Mouse (Mus musculus) kidney, postnatal 36 days (tissue): ENCODE data around the gene Ndufa1.
"Not testable (repeated sequence)": the region's sequence is repeated elsewhere in the genome, so short reads cannot be mapped to it uniquely, and the experiment has no call there.

Experiments used
- DNase-seq, 2 experiments: peaks; one replicate each; pipeline ENCODE4 v3.0.0; 2021 to 2022; ENCODE audit warnings: mixed read lengths in 2 of 2

The Ndufa1 gene

GRCm38 (mm10) chrX:37191105-37191743 lies at the start of gene Ndufa1, which contains the start of gene Rnf113a1:
Gene Ndufa1, minus strand, starts transcription at chrX:37191163.
Gene Rnf113a1, plus strand, starts transcription at chrX:37191245.
- peak; percentile 84 to 91 for DNase-seq

DNA sequence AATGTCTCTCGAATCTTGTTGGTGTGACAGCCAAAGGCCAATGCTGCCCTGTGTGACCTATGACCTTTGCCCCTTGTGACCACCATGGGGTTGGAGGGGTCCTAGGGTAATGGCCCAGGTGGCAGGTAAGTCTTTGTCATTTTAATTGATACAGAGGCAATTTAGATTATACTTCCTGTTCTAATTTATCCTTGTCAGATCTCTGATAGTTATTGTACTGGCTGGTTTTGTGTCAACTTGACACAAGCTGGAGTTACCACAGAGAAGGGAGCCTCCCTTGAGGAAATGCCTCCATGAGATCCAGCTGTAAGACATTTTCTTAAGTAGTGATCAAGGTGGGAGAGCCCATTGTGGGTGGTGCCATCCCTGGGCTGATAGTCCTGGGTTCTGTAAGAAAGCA lies 31.2 kb upstream of the Ndufa1 start, which contains the start of gene Rhox1:
Gene Rhox1 (minus strand): TSS at position 101 of the 400 bp plus-strand sequence.
- DNase-seq: not testable (repeated sequence)

- DNase-seq: no peak
Observed at GRCm38 (mm10) chrX:37210941-37211340, 20.0 kb upstream of the Ndufa1 start, which contains the start of gene Gm9. Gene Gm9, minus strand, starts transcription at chrX:37211041.

GRCm38 (mm10) chrX:37198676-37199075 lies 7.7 kb upstream of the Ndufa1 start:
- DNase-seq: no peak

- peak in 1 of 2 experiments; percentile 1 for DNase-seq
Observed at GRCm38 (mm10) chrX:37191744-37192379, 899 bp upstream of the Ndufa1 start.

DNA sequence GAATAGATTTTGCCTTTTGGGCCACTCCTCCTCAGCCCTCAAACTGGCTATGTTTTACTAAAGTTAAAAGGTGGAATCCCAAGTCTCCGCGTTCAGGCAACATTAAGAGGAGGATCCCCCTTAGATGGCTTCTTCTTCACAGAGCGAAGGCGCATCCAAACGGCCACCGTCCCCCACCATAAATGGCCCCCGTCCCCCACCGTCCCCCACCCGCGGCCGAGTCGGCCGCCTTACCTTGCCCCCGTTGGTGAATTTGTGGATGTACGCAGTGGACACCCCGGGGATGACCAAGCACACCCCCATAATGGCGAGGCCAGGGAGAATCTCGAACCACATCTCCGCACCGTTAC lies 233 bp downstream of the Ndufa1 start:
- no peak for DNase-seq

- DNase-seq: not testable (repeated sequence)
Observed at GRCm38 (mm10) chrX:37184401-37184800, 6.6 kb downstream of the Ndufa1 start.

GRCm38 (mm10) chrX:37168742-37169141 lies 22.2 kb downstream of the Ndufa1 start, which contains the start of gene Akap14:
Gene Akap14, minus strand, starts transcription at chrX:37168842.
- no peak for DNase-seq

DNA sequence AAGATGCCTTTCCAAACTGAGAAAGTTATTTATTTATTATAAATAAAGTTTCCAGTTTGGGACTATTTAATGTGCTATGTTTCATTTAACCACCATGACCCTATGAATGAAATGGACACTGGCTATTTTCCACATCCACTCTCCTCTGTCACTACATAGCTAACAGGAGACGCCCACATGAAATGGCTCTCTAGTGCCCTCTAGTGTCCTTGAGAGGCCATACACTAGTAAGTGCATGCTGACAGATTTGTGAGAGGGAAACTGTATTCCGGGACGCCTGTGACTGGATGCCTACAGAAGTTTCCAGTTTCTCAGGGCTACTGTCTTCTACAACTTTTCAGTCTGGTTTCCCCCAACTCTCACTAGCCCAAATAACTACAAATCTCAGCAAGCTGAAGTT lies 23.9 kb downstream of the Ndufa1 start:
- peak; percentile 48 to 53 for DNase-seq

DNA sequence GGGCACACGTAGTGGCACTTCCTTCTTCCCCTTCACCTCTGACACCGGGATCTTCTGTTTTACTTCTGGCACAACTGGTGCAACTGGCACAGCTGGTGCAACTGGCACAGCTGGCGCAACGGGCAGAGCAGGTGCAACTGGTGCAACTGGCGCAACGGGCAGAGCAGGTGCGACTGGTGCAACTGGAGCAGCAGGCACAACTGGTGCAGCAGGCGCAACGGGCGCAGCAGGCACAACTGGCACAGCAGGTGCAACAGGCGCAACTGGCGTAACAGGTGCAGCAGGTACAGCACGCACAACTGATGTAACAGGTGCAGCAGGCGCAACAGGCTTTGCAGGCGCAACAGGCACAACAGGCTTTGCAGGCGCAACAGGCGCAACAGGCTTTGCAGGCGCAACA lies 27.8 kb downstream of the Ndufa1 start:
- no peak for DNase-seq

GRCm38 (mm10) chrX:37161169-37161568 lies 29.8 kb downstream of the Ndufa1 start:
- no peak for DNase-seq

DNA sequence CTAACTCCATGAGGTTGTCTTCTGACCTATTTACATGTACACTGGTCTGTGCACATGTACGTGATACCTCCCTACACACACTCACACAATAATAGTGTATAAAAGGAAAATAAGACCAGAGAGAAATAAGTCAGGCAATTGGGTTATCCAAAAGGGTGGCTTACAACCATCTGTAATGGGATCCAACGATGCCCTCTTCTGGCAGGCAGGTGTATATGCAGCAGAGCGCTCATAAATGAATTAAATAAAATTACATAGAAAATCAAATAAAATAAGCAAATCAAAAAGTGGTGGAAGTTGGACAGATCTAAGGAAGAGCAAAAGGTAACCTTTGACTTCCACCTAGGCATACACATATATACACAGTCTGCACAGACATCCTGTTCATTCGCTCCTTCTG lies 33.1 kb downstream of the Ndufa1 start:
- peak in 1 of 2 experiments; percentile 14 for DNase-seq

GRCm38 (mm10) chrX:37144954-37145353 lies 46.0 kb downstream of the Ndufa1 start:
- DNase-seq: peak in 1 of 2 experiments; percentile 53

GRCm38 (mm10) chrX:37144498-37144897 lies 46.5 kb downstream of the Ndufa1 start:
- DNase-seq: not testable (repeated sequence)

DNA sequence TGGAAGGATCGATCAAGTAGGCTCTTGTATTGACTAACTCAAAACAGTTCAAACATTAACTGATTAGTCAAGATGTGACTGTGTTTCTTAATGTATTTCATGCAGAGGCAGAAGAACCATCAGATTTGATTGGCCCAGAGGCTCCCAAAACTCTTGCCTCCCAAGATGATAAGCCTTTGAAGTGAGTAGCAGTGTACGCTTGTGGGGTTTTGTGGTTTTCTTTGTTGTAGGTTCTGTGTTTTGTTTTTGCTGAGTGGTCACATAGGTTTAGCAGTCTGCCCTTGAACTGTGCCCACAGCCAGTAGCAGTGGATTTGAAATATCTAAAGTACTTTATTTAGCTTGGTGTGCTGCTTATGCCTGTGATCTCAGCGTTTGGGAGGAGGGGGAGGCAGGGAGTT lies 49.2 kb downstream of the Ndufa1 start:
- no peak for DNase-seq
